Mouse (Mus musculus) midbrain, embryonic 12.5 days (tissue): ENCODE measurements around the gene Chad. TPM values are rescaled to one million over a fixed set of nuclear protein-coding genes. Genes with fewer than 3 reads are reported as not detected.

Source experiments
- ATAC-seq: fragments of 200-750 bp; cut with Nextera tagmentation; 2 replicates; pipeline ENCODE4 v1.8.0; 2017; ENCODE audit warnings: low read depth, moderate TSS enrichment, moderate library complexity; ENCODE audit not compliant: low FRiP score
- H3K27ac ChIP-seq: fragments of 300-500 bp; sonication (generic); replicated peaks from 2 replicates; pipeline ENCODE4 v1.5.1; 2016; ENCODE audit warnings: mild to moderate bottlenecking
- H3K27me3 ChIP-seq: fragments of 300-500 bp; sonication (generic); 2 replicates; pipeline ENCODE4 v1.6.1; 2016; ENCODE audit warnings: mild to moderate bottlenecking
- H3K36me3 ChIP-seq: fragments of 300-500 bp; sonication (generic); 2 replicates; pipeline ENCODE4 v1.6.1; 2016
- H3K4me1 ChIP-seq: fragments of 300-500 bp; sonication (generic); 2 replicates; pipeline ENCODE4 v1.6.1; 2016
- H3K4me2 ChIP-seq: fragments of 300-500 bp; sonication (generic); replicated peaks from 2 replicates; pipeline ENCODE4 v1.6.1; 2016; ENCODE audit warnings: mild to moderate bottlenecking, moderate library complexity
- H3K4me3 ChIP-seq: fragments of 300-500 bp; sonication (generic); 2 replicates; pipeline ENCODE4 v1.5.1; 2016; ENCODE audit warnings: mild to moderate bottlenecking
- H3K9ac ChIP-seq: fragments of 300-500 bp; sonication (generic); replicated peaks from 2 replicates; pipeline ENCODE4 v1.6.1; 2016; ENCODE audit warnings: mild to moderate bottlenecking, moderate library complexity
- H3K9me3 ChIP-seq: fragments of 300-500 bp; sonication (generic); 2 replicates; pipeline ENCODE4 v1.6.1; 2016; ENCODE audit warnings: mild to moderate bottlenecking
- WGBS: fragments of 180-500 bp; shearing (Covaris S2); methylation state at CpG from one replicate; pipeline ENCODE4 v1.1.7; 2016; 5-methylcytosine and 5-hydroxymethylcytosine counted together
- polyA plus RNA-seq: library from polyadenylated mRNA; unstranded; fragments of >200 nt; fragmentation: Nextera tagmentation; extraction: Ambion mirVana; gene quantifications from 2 replicates; pipeline ENCODE4 v1.2.1, GENCODE M21; 2016

The Chad gene
- polyA plus RNA-seq, 1 experiment from 2014 or later: 0.45 TPM

GRCm38 (mm10) chr11:94546381-94546780 lies 18.5 kb upstream of the Chad start:
- Histone ChIP-seq H3K4me1 (peaks cover 24% of the 10 kb centered on the region), H3K27me3 (no peaks in the 10 kb centered on the region; the same call in 1 of the 2 replicates), H3K4me2 (no peak overlapping the region), H3K36me3 (no peaks in the 10 kb centered on the region; the same call in 1 of the 2 replicates), H3K4me3 (no peak overlapping the region), H3K9me3 (no peaks in the 10 kb centered on the region; the same call in 1 of the 2 replicates), H3K9ac (no peak overlapping the region), H3K27ac (no peak overlapping the region)
- no peak for ATAC-seq
- 97% methylated on average over 5 of the region's 5 CpGs for WGBS

GRCm38 (mm10) chr11:94547271-94547670 lies 17.6 kb upstream of the Chad start:
- 95% methylated on average over 6 of the region's 6 CpGs for WGBS

GRCm38 (mm10) chr11:94548041-94548784 lies 16.6 kb upstream of the Chad start:
- H3K4me2 ChIP-seq: peak overlapping the region; percentile 95
- H3K4me1 ChIP-seq: peaks cover 24% of the 10 kb centered on the region
- peak overlapping the region; percentile 79 for H3K27ac ChIP-seq
- no peaks in the 10 kb centered on the region; the same call in 1 of the 2 replicates for H3K27me3 ChIP-seq
- ATAC-seq: peak; percentile 57
- H3K9ac ChIP-seq: peak overlapping the region; percentile 60
- H3K36me3 ChIP-seq: no peaks in the 10 kb centered on the region
- H3K4me3 ChIP-seq: peak overlapping the region; percentile 63
- peaks cover 3% of the 10 kb centered on the region; the same call in 1 of the 2 replicates for H3K9me3 ChIP-seq
- WGBS: 13% methylated on average over 24 of the region's 24 CpGs

More at GRCm38 (mm10) chr11:94547271-94547670, 17.6 kb upstream of the Chad start:
- ATAC-seq: no peak
- Histone ChIP-seq H3K9ac (no peak overlapping the region), H3K4me1 (peaks cover 24% of the 10 kb centered on the region), H3K4me2 (no peak overlapping the region), H3K4me3 (no peak overlapping the region), H3K27me3 (no peaks in the 10 kb centered on the region; the same call in 1 of the 2 replicates), H3K9me3 (peaks cover 3% of the 10 kb centered on the region; the same call in 1 of the 2 replicates), H3K27ac (no peak overlapping the region), H3K36me3 (no peaks in the 10 kb centered on the region)

DNA sequence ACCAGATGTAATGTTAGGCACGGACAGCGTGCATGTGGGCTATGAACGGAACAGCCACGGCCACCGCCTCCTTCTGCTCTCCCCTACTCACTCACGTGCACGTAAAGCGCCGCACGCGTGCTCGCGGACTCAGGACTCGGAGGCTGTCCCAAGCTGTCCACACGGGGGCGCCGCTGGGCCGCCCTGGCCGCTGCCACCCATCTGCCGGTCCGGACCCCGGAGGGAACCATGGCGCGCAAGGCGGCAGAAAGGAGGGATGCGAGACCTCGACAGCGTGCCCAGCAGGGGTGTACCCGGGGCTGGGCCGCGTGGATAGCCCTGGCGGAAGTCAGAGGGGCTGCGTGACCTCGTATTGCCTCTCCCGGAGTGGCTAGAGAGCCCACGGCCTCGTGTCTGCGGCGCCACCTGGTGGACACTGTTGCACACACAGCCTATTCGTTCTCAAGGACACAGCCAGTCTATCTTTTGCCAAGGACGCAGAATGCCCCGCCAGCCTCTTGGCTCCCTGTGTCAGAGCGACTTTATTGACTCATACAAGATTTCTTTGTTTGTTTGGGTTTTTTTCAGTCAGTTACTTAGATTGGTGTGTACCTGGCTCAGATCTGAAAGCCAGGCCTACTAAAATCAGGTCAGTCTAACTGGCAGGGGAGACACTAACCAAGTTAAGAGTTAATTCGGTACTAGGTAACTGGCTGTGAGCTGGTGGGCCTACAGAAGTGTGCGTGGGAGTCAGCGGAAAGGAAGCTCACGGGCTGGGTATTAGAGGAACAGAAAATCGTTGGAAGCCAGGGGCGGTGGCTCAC lies 15.8 kb upstream of the Chad start, which contains the start of gene Rsad1:
Rsad1 (minus strand) TSS at position 368 of the 803 bp plus-strand sequence.
- WGBS: 5% methylated on average over 48 of the region's 49 CpGs
- no peaks in the 10 kb centered on the region for H3K36me3 ChIP-seq

DNA sequence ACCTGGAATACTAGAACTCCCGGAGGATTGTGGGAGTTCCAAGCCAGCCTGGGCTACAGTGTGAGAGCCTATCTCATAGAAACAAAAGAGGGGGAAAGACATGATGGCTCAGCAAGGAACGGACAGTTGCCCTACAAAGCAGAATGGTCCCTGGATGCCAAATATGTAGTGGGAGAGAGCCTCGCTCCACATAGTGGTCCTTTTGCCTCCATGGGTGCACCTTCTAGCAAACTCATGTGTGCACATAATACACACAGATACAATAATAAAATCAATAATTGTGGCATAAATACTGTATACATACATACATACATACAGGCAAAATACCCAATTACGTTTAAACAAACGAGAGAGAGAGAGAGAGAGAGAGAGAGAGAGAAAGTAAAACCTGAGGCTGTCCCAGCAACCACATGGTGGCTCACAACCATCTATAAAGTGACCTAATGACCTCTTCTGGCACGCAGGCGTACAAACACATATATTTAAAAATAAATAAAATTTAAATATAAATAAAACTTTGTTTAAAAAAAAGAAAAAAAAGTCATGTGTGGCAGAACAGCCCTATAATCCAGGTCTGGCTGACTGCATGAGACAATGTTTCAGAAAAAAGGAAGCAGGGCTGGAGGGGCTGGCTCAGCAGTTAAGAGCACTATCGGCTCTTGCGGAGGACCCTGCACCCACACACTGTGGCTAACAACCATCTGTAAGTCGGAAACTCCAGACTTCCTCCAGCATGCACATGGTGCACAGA lies 15.0 kb upstream of the Chad start:
- no peak for ATAC-seq
- 79% methylated on average over 10 of the region's 10 CpGs for WGBS
- Histone ChIP-seq H3K9ac (no peak overlapping the region), H3K4me2 (no peak overlapping the region), H3K36me3 (no peaks in the 10 kb centered on the region), H3K4me3 (no peak overlapping the region), H3K4me1 (peaks cover 15% of the 10 kb centered on the region), H3K27me3 (no peaks in the 10 kb centered on the region), H3K27ac (no peak overlapping the region), H3K9me3 (peaks cover 3% of the 10 kb centered on the region; the same call in 1 of the 2 replicates)

More for the DNA sequence above, 15.8 kb upstream of the Chad start, which contains the start of gene Rsad1:
- H3K9me3 ChIP-seq: peaks cover 3% of the 10 kb centered on the region; the same call in 1 of the 2 replicates
- ATAC-seq: peak; percentile 87
- H3K9ac ChIP-seq: peak within 1 kb of the TSS; percentile 60
- peak within 1 kb of the TSS; percentile 95 for H3K4me2 ChIP-seq
- H3K4me1 ChIP-seq: peaks cover 19% of the 10 kb centered on the region
- H3K27me3 ChIP-seq: no peaks in the 10 kb centered on the region; the same call in 1 of the 2 replicates
- peak within 1 kb of the TSS; percentile 79 for H3K27ac ChIP-seq
- peak within 1 kb of the TSS; percentile 63 for H3K4me3 ChIP-seq

GRCm38 (mm10) chr11:94550442-94550744 lies 14.5 kb upstream of the Chad start:
- peaks cover 3% of the 10 kb centered on the region; the same call in 1 of the 2 replicates for H3K9me3 ChIP-seq
- no peaks in the 10 kb centered on the region for H3K27me3 ChIP-seq
- 92% methylated on average over 5 of the region's 5 CpGs for WGBS
- no peak overlapping the region for H3K9ac ChIP-seq
- H3K4me1 ChIP-seq: peaks cover 15% of the 10 kb centered on the region
- H3K36me3 ChIP-seq: no peaks in the 10 kb centered on the region
- H3K27ac ChIP-seq: no peak overlapping the region
- no peak overlapping the region for H3K4me3 ChIP-seq
- no peak overlapping the region for H3K4me2 ChIP-seq
- no peak for ATAC-seq

DNA sequence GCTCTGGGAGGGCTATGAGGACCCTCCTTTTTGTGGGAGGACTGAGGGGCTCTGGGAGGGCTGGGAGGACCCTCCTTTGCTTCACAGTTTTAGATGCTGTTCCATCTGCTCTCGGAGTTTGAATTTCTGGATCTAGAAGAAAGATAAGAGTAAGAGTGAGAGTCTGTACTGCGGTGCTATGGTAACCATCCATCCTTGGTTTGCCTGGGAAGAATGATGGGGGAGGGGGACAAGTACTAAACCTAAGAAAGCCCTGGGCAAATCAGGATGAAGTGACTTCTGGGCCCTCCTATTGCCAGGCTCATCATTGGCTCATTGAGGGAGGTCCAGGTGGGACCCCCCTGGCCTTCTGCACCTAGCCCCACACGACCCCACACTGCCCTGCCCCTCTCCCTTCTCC lies 6.6 kb upstream of the Chad start:
- no peaks in the 10 kb centered on the region for H3K36me3 ChIP-seq
- H3K9me3 ChIP-seq: no peaks in the 10 kb centered on the region
- 0 out of 2 replicates have a peak, but pooled peaks cover under 1% of the 10 kb centered on the region for H3K27me3 ChIP-seq
- H3K4me1 ChIP-seq: no peaks in the 10 kb centered on the region
- no peak overlapping the region for H3K9ac ChIP-seq
- H3K27ac ChIP-seq: no peak overlapping the region
- H3K4me3 ChIP-seq: no peak overlapping the region
- 81% methylated on average over 3 of the region's 3 CpGs for WGBS
- no peak overlapping the region for H3K4me2 ChIP-seq
- no peak for ATAC-seq

- H3K27ac ChIP-seq: no peak overlapping the region
- no peak overlapping the region for H3K4me3 ChIP-seq
- H3K9ac ChIP-seq: no peak overlapping the region
- H3K27me3 ChIP-seq: peaks cover 37% of the 10 kb centered on the region
- WGBS: 89% methylated on average over 5 of the region's 5 CpGs
- no peak for ATAC-seq
- no peak overlapping the region for H3K4me2 ChIP-seq
- H3K9me3 ChIP-seq: no peaks in the 10 kb centered on the region
- peaks cover 15% of the 10 kb centered on the region for H3K4me1 ChIP-seq
- no peaks in the 10 kb centered on the region for H3K36me3 ChIP-seq
These were observed 1.5 kb upstream of the Chad start for GRCm38 (mm10) chr11:94563383-94563782.

GRCm38 (mm10) chr11:94563821-94564220 lies 1.0 kb upstream of the Chad start:
- Histone ChIP-seq H3K27ac (no peak overlapping the region), H3K27me3 (peaks cover 37% of the 10 kb centered on the region), H3K4me1 (peaks cover 15% of the 10 kb centered on the region), H3K36me3 (no peaks in the 10 kb centered on the region), H3K9ac (0 out of 2 replicates have a peak overlapping the region, but pooled peaks have one; percentile 20), H3K4me2 (no peak overlapping the region), H3K4me3 (no peak overlapping the region), H3K9me3 (no peaks in the 10 kb centered on the region)
- no peak for ATAC-seq
- 52% methylated on average over 5 of the region's 5 CpGs for WGBS

GRCm38 (mm10) chr11:94565151-94565479 lies 268 bp downstream of the Chad start:
- H3K4me2 ChIP-seq: peak overlapping the region; percentile 44
- H3K27me3 ChIP-seq: peaks cover 37% of the 10 kb centered on the region
- ATAC-seq: no peak
- no peak overlapping the region for H3K27ac ChIP-seq
- H3K9me3 ChIP-seq: no peaks in the 10 kb centered on the region
- peaks cover 15% of the 10 kb centered on the region for H3K4me1 ChIP-seq
- peak overlapping the region; percentile 24 for H3K4me3 ChIP-seq
- WGBS: 12% methylated on average over 16 of the region's 16 CpGs
- H3K9ac ChIP-seq: no peak overlapping the region
- no peaks in the 10 kb centered on the region for H3K36me3 ChIP-seq

DNA sequence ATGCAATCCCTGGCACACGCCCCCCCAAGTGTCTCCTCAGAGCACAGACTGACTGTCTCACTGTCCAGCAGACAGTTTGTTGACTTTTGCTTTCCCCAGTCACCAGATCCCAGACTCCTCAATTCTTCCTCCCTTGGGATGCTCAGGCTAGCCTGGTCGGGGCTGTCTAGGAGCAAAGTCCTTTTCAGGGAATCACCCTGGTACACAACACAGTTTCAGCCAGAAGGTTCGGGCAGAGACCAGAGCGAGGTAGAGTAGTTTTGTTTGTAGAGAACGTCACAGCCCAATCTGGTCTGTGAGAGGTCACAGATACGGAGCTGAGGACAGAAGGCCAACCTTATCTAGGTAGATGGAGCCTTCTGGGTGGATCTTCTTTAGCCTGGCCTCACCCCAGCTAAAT lies 1.7 kb downstream of the Chad start:
- Histone ChIP-seq H3K4me1 (peaks cover 21% of the 10 kb centered on the region), H3K4me2 (no peak overlapping the region), H3K9ac (no peak overlapping the region), H3K27ac (no peak overlapping the region), H3K27me3 (peaks cover 37% of the 10 kb centered on the region), H3K4me3 (no peak overlapping the region), H3K36me3 (no peaks in the 10 kb centered on the region), H3K9me3 (no peaks in the 10 kb centered on the region)
- 80% methylated on average over 6 of the region's 6 CpGs for WGBS
- no peak for ATAC-seq
